Mouse (Mus musculus): ENCODE results near the gene Zfp513.

Zfp513 gene

DNA sequence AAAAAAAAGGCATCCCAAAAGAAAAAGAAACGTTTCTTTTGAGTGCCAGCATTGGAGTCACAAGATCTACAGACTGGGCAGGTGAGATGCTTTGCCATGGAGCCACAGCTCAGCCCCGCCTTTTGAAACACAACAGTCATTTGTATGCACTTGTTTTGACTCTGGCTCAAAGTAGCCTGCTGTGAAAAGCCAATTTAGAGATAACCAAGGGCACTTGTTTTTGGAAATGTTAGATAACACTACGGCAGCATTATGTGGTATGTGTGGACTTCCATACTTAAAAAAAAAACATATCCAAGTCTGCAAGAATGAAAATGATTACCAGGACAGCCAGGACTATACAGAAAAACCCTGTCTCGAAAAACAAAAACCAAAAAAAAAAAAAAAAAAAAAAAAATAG, 18.4 kb downstream of the Zfp513 start:
- in situ Hi-C loops (cut with MboI; ENCODE audit: low pct_unique_long_range_greater_than_20kb in 1 of 2, low sequenced_read_pairs in 2 of 2, unreplicated experiment in 1 of 2): no loop called here

DNA sequence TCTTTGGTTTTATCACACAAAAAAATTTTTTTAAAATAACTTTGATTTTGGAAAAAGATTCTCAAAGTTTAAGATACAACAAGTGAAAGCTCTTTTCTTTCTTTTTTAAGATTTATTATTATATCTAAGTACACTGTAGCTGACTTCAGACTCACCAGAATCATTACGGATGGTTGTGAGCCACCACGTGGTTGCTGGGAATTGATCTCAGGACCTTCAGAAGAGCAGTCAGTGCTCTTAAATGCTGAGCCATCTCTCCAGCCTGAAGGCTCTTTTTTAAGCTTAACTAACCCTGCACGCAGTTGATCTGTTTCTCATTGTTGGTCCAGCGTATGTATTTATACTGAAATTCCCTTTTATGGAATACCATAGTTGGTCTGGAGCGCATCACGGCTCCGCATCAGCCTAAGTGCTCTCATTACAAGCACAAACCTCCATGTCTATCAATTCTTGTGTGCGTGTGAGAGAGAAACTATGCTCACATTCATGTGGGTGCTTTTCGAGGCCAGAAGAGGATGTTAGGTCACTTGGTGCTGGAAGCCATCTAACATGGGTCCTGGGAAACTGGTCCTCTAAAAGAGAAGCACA, 20.8 kb downstream of the Zfp513 start:
- in situ Hi-C loops (cut with MboI; ENCODE audit: low pct_unique_long_range_greater_than_20kb in 1 of 2, low sequenced_read_pairs in 2 of 2, unreplicated experiment in 1 of 2): no loop called here

DNA sequence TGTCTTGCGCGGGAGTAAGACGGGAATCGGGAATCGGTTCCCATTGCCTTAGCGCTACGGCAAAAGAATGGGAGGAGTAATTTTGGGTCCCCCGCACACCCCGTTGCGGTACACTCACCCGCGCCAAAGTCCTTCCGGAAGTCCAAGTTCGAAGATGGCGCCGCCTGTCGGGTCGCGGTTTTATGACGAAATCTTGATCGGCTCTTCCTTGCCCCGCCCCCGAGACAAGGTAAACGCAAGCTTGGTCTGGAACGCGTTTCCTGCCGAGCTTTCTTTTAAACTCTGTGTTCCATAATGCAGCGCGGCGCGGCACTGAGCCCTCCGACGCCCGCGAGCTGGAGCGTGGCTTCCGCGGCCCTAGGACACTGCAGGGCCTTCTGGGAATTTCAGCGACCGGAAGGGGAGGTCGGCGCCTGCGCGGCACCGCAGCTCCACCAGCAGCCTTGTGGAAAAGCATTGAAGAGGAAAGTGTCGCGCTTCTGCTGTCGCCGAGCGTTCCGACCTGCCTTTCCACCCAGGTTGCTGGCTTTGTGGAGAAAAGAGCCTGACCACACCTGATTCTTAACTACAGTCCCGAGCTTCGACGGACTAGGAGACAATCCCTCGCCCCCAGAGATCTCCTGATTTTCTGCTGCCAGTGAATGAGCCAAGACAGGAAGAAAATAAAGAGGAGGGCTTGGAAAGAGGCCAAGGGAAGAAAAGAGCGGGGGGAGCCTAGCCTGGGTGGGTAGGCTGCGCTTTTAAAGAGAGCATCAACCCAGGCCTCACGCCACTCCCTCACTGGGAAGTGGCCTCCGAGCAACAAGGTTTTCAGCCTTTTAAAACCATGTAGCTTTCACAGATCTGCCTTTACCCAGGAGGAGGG, 22.1 kb downstream of the Zfp513 start, which contains the start of the genes Gm29609 and Gtf3c2:
Gene Gm29609 (minus strand): TSS at position 146 of the 865 bp plus-strand sequence.
Gene Gtf3c2 (minus strand): TSS at position 379 of the 865 bp plus-strand sequence.
- in situ Hi-C loops (cut with MboI; ENCODE audit: low pct_unique_long_range_greater_than_20kb in 1 of 2, low sequenced_read_pairs in 2 of 2, unreplicated experiment in 1 of 2): no loop called here

DNA sequence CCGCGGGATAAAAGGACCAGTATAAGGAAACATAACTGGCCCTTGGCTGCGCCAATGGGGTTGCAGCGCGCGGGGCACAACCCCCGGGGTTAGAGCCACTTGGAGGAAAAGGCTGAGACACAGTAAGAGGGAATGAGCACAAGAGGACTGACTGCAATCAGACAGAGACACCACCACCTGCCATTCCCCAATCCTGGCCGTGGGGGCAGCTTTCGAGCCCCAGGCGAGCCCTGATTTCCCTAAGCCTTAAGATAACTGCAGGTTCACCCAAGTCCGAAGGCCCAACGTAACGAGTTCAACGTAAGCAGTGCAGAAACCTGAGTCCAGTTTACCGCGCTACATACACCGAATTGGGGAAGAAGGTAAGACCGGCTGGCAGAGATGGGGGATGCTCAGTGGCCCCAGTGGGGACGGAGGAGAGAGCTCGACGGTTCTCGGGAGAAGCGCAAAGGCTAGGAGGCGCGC, 22.8 kb downstream of the Zfp513 start:
- in situ Hi-C loops (cut with MboI; ENCODE audit: low pct_unique_long_range_greater_than_20kb in 1 of 2, low sequenced_read_pairs in 2 of 2, unreplicated experiment in 1 of 2): no loop called here

DNA sequence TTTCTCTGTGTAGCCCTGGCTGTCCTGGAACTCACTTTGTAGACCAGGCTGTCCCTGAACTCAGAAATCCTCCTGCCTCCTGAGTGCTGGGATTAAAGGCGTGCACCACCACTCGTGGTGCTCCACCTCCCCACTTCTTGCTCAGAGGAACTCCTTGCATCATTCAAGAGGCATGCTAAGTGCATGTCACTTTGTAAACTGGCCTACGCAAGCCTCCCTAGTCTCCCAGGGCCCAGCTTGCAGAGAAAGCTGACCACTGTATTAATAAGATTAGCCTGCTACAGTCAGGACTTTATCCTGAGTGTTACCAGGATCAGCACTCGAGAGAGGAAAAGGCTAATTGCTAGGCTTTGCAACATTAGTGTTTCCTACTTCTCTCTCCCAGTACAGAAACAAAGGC, 33.5 kb downstream of the Zfp513 start:
- in situ Hi-C loops (cut with MboI; ENCODE audit: low pct_unique_long_range_greater_than_20kb in 1 of 2, low sequenced_read_pairs in 2 of 2, unreplicated experiment in 1 of 2): no loop called here

DNA sequence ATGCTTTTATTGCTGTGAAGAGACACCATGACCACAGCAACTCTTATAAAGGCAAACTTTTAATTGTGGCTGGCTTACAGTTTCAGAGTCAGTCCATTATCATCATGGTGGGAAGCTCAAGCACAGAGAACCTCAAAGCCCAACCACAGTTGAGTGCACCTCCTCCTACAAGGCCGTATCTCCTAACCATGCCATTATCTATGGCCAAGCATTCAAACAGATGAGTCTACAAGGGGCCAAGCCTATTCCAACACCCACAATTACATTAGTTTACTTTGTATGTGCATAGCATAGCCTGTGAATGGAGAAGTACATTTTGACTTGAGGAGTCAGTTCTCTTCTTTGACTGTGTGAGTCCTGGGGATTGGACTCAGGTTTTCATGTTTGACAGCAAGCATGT, 37.2 kb downstream of the Zfp513 start:
- in situ Hi-C loops (cut with MboI; ENCODE audit: low pct_unique_long_range_greater_than_20kb in 1 of 2, low sequenced_read_pairs in 2 of 2, unreplicated experiment in 1 of 2): no loop called here

DNA sequence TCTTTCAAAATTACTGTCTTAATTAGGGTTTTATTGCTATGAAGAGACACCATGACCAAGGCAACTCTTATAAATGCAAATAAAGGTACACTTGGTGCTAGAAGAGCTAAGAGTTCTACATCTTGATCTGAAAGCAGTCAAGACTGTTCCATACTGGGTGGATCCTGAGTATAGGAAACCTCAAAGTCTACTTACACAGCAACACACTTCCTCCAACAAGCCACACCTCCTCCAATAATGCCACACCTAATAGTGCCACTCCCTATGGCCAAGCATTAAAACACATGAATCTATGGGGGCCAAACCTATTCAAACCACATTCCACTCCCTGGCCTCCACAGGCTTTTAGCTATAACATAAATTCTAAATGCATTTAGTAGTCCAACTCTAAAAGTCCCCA, 39.6 kb downstream of the Zfp513 start:
- in situ Hi-C loops (cut with MboI; ENCODE audit: low pct_unique_long_range_greater_than_20kb in 1 of 2, low sequenced_read_pairs in 2 of 2, unreplicated experiment in 1 of 2): no loop called here

DNA sequence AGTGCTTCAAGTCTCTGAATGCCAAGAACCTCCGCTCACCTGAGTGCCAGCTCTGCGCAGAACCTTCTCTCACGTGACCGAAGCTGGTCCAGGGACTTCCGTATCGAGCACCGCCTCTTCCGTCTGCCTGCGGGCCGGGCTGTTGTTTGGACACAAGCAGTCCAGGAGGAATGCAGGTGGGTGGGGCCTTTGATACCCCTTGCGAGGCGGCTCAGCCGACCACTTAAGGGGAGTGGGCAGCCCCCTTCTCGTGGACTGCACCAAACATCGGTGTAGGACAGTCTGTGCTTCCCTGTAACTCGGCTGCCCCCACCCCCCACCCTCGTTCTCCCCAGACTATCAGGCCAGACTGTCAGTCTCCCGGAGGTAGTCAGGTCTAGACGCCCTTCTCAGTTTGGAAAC, 48.0 kb downstream of the Zfp513 start, which contains the start of gene Mpv17:
Gene Mpv17 (minus strand): TSS at position 100 of the 402 bp plus-strand sequence.
- in situ Hi-C loops (cut with MboI; ENCODE audit: low pct_unique_long_range_greater_than_20kb in 1 of 2, low sequenced_read_pairs in 2 of 2, unreplicated experiment in 1 of 2): no loop called here

DNA sequence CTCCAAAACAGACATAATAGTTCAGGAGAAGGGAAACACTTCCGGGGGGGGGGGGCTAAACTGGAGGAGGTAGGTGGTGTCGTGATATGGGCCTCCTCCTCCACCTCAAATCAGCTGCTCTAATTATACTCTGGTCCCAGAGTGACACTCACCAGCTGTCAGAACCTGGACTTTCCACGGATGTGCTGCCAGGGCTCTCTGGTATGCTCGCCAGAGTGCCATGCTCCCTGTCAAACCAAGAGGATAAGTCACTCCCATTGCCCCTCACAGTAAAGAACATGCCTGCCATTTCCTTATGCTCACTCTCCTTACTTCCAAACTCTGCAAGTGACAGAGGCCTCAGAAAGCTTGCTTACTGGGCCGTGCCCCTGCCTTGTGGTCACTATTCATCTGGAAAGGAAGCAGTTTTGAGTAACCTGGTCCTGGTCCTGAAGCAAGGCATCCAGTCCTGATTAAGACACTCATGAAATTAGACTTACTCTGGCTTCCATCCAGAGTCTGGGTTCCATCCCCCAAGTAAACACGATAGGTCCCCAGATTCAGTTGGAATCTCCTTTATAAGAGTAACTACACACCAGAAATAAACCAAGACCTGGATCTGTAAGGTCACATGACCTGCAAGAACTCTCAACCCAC, 48.5 kb downstream of the Zfp513 start:
- in situ Hi-C loops (cut with MboI; ENCODE audit: low pct_unique_long_range_greater_than_20kb in 1 of 2, low sequenced_read_pairs in 2 of 2, unreplicated experiment in 1 of 2): no loop called here

DNA sequence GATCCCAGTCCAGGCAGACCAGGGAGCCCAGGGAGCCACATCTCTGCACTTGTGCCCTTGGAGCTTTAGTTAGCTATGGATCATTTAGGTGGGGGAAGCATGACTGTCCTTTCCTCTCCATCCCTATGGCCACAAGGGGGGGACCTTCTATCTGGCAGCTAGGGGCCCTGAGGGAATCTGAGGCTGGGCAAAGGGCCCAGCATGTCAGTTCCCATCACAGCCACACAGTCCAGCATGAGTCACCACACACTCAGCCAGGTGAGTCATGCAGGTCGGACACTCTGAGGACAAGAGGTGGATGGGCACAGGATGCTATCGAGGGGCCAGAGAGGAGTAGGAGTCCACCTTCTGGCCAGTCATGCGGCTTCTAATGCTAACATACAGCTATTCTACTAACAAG, 50.4 kb downstream of the Zfp513 start:
- in situ Hi-C loops (cut with MboI; ENCODE audit: low pct_unique_long_range_greater_than_20kb in 1 of 2, low sequenced_read_pairs in 2 of 2, unreplicated experiment in 1 of 2): no loop called here

DNA sequence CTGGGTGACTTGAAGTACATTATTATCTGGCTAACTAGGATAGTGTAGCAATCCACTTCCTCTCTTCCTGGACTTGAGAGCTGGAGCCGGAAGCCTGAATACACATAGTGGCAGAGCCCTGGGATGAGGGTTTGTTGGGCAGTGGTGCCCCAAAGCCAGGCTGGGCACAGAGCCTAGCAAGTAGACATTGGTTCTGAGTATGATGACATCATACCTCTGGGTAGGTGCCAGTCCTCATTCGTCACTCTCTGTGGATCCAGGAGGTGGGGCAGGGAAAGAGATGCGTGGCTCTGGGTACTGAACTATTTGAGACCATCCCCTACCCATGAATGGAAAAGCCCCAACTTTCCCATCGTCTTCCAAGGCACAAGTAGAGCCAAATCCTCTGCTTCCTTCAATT, 52.3 kb downstream of the Zfp513 start:
- in situ Hi-C loops (cut with MboI; ENCODE audit: low pct_unique_long_range_greater_than_20kb in 1 of 2, low sequenced_read_pairs in 2 of 2, unreplicated experiment in 1 of 2): no loop called here
